Comparison of ENCODE assay signal across 9 mouse cellular contexts in the genomic region with DNA sequence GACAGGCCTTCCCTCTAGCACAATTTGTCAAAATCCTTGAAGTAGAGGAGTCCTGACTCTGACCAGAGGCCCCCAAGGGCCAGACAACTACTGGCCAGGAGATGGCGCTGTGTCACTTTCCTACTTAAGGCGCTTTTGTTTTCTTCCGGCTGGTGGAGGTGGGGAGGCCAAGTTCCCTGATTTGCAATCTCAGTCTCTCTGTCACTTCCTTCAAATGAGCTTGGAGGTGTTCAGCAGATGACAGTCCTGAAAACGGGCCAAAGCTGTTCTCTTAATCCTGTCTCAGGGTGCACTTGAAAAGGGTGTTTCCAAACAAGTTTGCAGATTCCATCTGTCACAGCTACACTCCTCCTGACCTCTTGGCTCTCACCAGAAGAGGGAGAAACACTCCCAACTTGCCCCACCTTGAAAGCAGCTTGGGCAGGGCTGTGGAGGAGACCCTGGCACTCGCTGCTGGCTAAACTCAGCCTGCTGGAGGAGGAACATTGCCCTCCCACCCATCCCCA.
DNase-seq lines count a peak whose midpoint lies in the region; ATAC-seq lines count a peak whose summit lies in the region.
"Had no signal": no experiment of that assay in that cellular context is flagged by ENCODE, and none has a peak within 500 bp of the region (broad histone marks: within the 10 kb centered on the region; RNA-seq: fewer than 3 reads in every experiment).

No protein-coding gene starts in this region.

- H3K4me2 ChIP-seq in liver, embryonic 12.5 days = no peak overlapping the region
- H3K4me2 ChIP-seq in hindbrain, embryonic 11.5 days (replicated peaks; ENCODE audit: low read depth, low read length) = no peak overlapping the region
- H3K4me2 ChIP-seq: embryonic facial prominence, embryonic 13.5 days had no signal

- H3K27ac ChIP-seq in liver, embryonic 12.5 days = no peak overlapping the region
- H3K27ac ChIP-seq in hindbrain, embryonic 11.5 days (ENCODE audit: low read depth, low read length) = no peak overlapping the region
- H3K27ac ChIP-seq: embryonic facial prominence, embryonic 13.5 days had no signal

- peak; percentile 20 for DNase-seq in liver
- peak; percentile 71 for DNase-seq in adrenal gland, postnatal 14 days
- peak; percentile 65 for DNase-seq in embryo, embryonic 9.5 days (ENCODE audit: extremely low spot score)
- peak; percentile 82 for DNase-seq in hindbrain, embryonic 11.5 days (ENCODE audit: low spot score)
- peak; percentile 53 to 55 for DNase-seq in left cerebral cortex, postnatal 14 days (ENCODE audit: low spot score in 2 of 2)
- peak; percentile 76 for DNase-seq in neural tube, embryonic 10.5 days (ENCODE audit: extremely low spot score, low spot score)
- peak; percentile 8 for DNase-seq in yolk sac, embryonic 10.5 days (ENCODE audit: low spot score)

- H3K27me3 ChIP-seq in liver, embryonic 12.5 days (replicated peaks) = no peaks in the 10 kb centered on the region
- H3K27me3 ChIP-seq in hindbrain, embryonic 11.5 days (ENCODE audit: control insufficient read depth, insufficient read depth, low read length) = 0 out of 2 replicates have a peak, but pooled peaks cover 3% of the 10 kb centered on the region

- no peak for ATAC-seq in liver, embryonic 12.5 days
- ATAC-seq in hindbrain, embryonic 11.5 days (ENCODE audit: low FRiP score) = peak; percentile 28; the same call in 1 of the 2 replicates

- intact Hi-C loops in left cerebral cortex, postnatal 14 days (cut with DNase I) = loop anchor here (2.0 to 5.0 kb wide), 2 partner anchors 559 to 671 kb away; no protein-coding TSS in a partner anchor

- no peak overlapping the region for H3K4me3 ChIP-seq in liver, embryonic 12.5 days
- H3K4me3 ChIP-seq in hindbrain, embryonic 11.5 days (ENCODE audit: low read depth, low read length) = no peak overlapping the region
- H3K4me3 ChIP-seq: embryonic facial prominence, embryonic 13.5 days had no signal

- H3K9ac ChIP-seq in liver, embryonic 12.5 days = no peak overlapping the region
- no peak overlapping the region for H3K9ac ChIP-seq in hindbrain, embryonic 11.5 days (ENCODE audit: low read depth, low read length)
- H3K9ac ChIP-seq: embryonic facial prominence, embryonic 13.5 days had no signal

- 6% methylated on average over 5 of the region's 5 CpGs for WGBS in liver, embryonic 12.5 days (ENCODE audit: insufficient replicate concordance)
- WGBS in hindbrain, embryonic 11.5 days = 8% methylated on average over 5 of the region's 5 CpGs

- H3K4me1 ChIP-seq in liver, embryonic 12.5 days = no peaks in the 10 kb centered on the region
- no peaks in the 10 kb centered on the region for H3K4me1 ChIP-seq in hindbrain, embryonic 11.5 days (replicated peaks; ENCODE audit: control insufficient read depth, insufficient read depth, low read length)
- H3K4me1 ChIP-seq: embryonic facial prominence, embryonic 13.5 days had no signal

- H3K9me3 ChIP-seq in liver, embryonic 12.5 days (replicated peaks) = no peaks in the 10 kb centered on the region
- no peaks in the 10 kb centered on the region for H3K9me3 ChIP-seq in hindbrain, embryonic 11.5 days (ENCODE audit: control insufficient read depth, low read length)
- H3K9me3 ChIP-seq: embryonic facial prominence, embryonic 13.5 days had no signal

- H3K36me3 ChIP-seq in liver, embryonic 12.5 days = no peaks in the 10 kb centered on the region
- no peaks in the 10 kb centered on the region for H3K36me3 ChIP-seq in hindbrain, embryonic 11.5 days (ENCODE audit: control insufficient read depth, insufficient read depth, low read length)
- H3K36me3 ChIP-seq: embryonic facial prominence, embryonic 13.5 days had no signal

Comparison
In these comparisons a context has a peak if more than half of its experiments do, and no peak if none do; other contexts are left out.
1. DNase-seq: peak in every context shown above with its lines; median percentile 82 in hindbrain, embryonic 11.5 days; 76 in neural tube, embryonic 10.5 days; 71 in adrenal gland, postnatal 14 days; 65 in embryo, embryonic 9.5 days; 54 in left cerebral cortex, postnatal 14 days; 20 in liver; 8 in yolk sac, embryonic 10.5 days.